Mouse (Mus musculus): ENCODE results near the gene Pex10.

DNA sequence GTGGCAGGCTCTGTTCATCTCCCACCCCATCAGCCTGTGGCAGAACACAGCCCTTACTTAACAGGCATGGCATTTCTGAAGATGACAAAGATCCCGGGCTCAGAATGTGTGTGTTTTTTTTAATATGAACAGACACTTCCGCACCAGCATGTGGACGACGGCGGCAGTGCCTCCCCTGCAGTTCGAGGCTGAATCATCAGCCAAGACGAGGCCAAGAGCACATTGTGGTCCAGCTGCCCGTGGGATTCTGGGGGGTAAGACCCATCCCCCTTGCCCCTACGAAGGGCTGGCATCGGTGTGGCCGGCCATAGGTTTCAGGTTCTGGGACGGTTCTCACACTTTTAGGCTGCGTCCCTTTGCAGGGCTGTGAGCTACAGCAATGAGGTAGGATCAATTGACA lies 32.0 kb upstream of the Pex10 start:
- TF ChIP-seq POU5F1 (IDR thresholded peaks at IDR 0.05; ENCODE audit: borderline replicate concordance, low read length) (no peak), CTCF (conservative IDR thresholded peaks at IDR 0.05; ENCODE audit: low read length) (no peak)

Measured in E14TG2a.4 (cell line).